Mouse (Mus musculus) stomach, postnatal 0 days (tissue): ENCODE results near the gene Adgrl2.

Experiments used
- CTCF ChIP-seq: IDR thresholded peaks from 2 replicates; pipeline ENCODE4 v1.5.1; 2016; ENCODE audit warnings: antibody characterized with exemption, low read depth, mild to moderate bottlenecking, moderate library complexity
- EP300 ChIP-seq: optimal IDR thresholded peaks from 2 replicates; pipeline ENCODE3; 2016; ENCODE audit warnings: antibody characterized with exemption

GRCm38 (mm10) chr3:148813121-148813520 lies 177.2 kb downstream of the Adgrl2 start:
- TF ChIP-seq CTCF (no peak), EP300 (no peak)
